Mouse (Mus musculus): ENCODE results near the gene Eid2. TPM values are rescaled to one million over a fixed set of nuclear protein-coding genes. Genes with fewer than 3 reads are reported as not detected.

The Eid2 gene
- polyA plus RNA-seq, 1 experiment: 17.2 TPM

- TF ChIP-seq POLR2A (IDR thresholded peaks at IDR 0.05; ENCODE audit: insufficient read depth, low read length) (no peak), CTCF (IDR thresholded peaks at IDR 0.05; ENCODE audit: low read depth, low read length) (no peak), EP300 (IDR thresholded peaks at IDR 0.05; ENCODE audit: insufficient read depth, low read depth, low read length) (no peak)
- H3K36me3 ChIP-seq (ENCODE audit: control insufficient read depth, insufficient read depth, low read length, poor library complexity, severe bottlenecking): peaks cover 40% of the 10 kb centered on the region
- H3K9ac ChIP-seq (ENCODE audit: low read depth, poor library complexity, severe bottlenecking): peak overlapping the region; percentile 83
- H3K9me3 ChIP-seq (replicated peaks; ENCODE audit: control insufficient read depth, insufficient read depth, low read length, poor library complexity, severe bottlenecking): no peaks in the 10 kb centered on the region
- peaks cover 2% of the 10 kb centered on the region for H3K4me1 ChIP-seq (ENCODE audit: control insufficient read depth, insufficient read depth, low read length)
- no peak overlapping the region for H3K27ac ChIP-seq (ENCODE audit: insufficient read depth, low read length)
- peak overlapping the region; percentile 94 for H3K4me3 ChIP-seq (ENCODE audit: low read depth, low read length)
- no peaks in the 10 kb centered on the region for H3K27me3 ChIP-seq (ENCODE audit: control insufficient read depth, insufficient read depth, low read length, poor library complexity, severe bottlenecking)
These were observed 43.7 kb downstream of the Eid2 start for GRCm38 (mm10) chr7:28311151-28311925.

GRCm38 (mm10) chr7:28311926-28312543 lies 44.4 kb downstream of the Eid2 start, which contains the start of gene Timm50:
Gene Timm50, minus strand, starts transcription at chr7:28312072.
- H3K9me3 ChIP-seq (replicated peaks; ENCODE audit: control insufficient read depth, insufficient read depth, low read length, poor library complexity, severe bottlenecking): no peaks in the 10 kb centered on the region
- TF ChIP-seq EP300 (IDR thresholded peaks at IDR 0.05; ENCODE audit: insufficient read depth, low read depth, low read length) (0 out of 2 replicates have a peak, but pooled peaks have one; percentile 44), POLR2A (IDR thresholded peaks at IDR 0.05; ENCODE audit: insufficient read depth, low read length) (no peak)
- H3K27me3 ChIP-seq (ENCODE audit: control insufficient read depth, insufficient read depth, low read length, poor library complexity, severe bottlenecking): no peaks in the 10 kb centered on the region
- peaks cover 39% of the 10 kb centered on the region for H3K36me3 ChIP-seq (ENCODE audit: control insufficient read depth, insufficient read depth, low read length, poor library complexity, severe bottlenecking)
- H3K9ac ChIP-seq (ENCODE audit: low read depth, poor library complexity, severe bottlenecking): peak within 1 kb of the TSS; percentile 83
- no peak within 1 kb of the TSS for H3K27ac ChIP-seq (ENCODE audit: insufficient read depth, low read length)
- H3K4me3 ChIP-seq (ENCODE audit: low read depth, low read length): peak within 1 kb of the TSS; percentile 94
- peaks cover 2% of the 10 kb centered on the region for H3K4me1 ChIP-seq (ENCODE audit: control insufficient read depth, insufficient read depth, low read length)

DNA sequence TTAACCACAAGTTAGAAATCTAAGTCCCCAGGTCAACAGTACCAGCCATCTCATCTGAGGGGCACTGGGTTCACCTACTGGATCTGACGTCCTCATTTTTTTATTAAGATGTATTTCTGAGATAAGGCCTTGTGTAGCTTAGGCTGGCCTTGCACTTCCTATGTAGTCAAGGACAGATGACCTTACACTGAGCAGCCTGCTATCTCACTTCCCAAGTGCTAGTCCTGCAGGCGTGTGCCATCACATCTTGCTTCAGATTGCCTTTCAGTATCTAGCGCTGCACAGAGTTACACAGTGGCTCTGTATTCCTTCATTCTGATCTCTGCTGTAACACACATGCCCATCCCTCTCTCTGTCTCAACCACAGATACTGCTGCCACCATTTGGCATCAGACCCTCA lies 50.4 kb downstream of the Eid2 start:
- Histone ChIP-seq H3K4me3 (ENCODE audit: low read depth, low read length) (no peak overlapping the region), H3K9me3 (replicated peaks; ENCODE audit: control insufficient read depth, insufficient read depth, low read length, poor library complexity, severe bottlenecking) (no peaks in the 10 kb centered on the region), H3K27ac (ENCODE audit: insufficient read depth, low read length) (no peak overlapping the region), H3K36me3 (ENCODE audit: control insufficient read depth, insufficient read depth, low read length, poor library complexity, severe bottlenecking) (peaks cover 61% of the 10 kb centered on the region), H3K4me1 (ENCODE audit: control insufficient read depth, insufficient read depth, low read length) (no peaks in the 10 kb centered on the region), H3K9ac (ENCODE audit: low read depth, poor library complexity, severe bottlenecking) (no peak overlapping the region), H3K27me3 (ENCODE audit: control insufficient read depth, insufficient read depth, low read length, poor library complexity, severe bottlenecking) (no peaks in the 10 kb centered on the region)
- TF ChIP-seq EP300 (IDR thresholded peaks at IDR 0.05; ENCODE audit: insufficient read depth, low read depth, low read length): no peak
- TF ChIP-seq POLR2A (IDR thresholded peaks at IDR 0.05; ENCODE audit: insufficient read depth, low read length): no peak
- no peak for TF ChIP-seq CTCF (IDR thresholded peaks at IDR 0.05; ENCODE audit: low read depth, low read length)

- no peaks in the 10 kb centered on the region for H3K27me3 ChIP-seq (ENCODE audit: control insufficient read depth, insufficient read depth, low read length, poor library complexity, severe bottlenecking)
- H3K9ac ChIP-seq (ENCODE audit: low read depth, poor library complexity, severe bottlenecking): no peak overlapping the region
- no peaks in the 10 kb centered on the region for H3K9me3 ChIP-seq (replicated peaks; ENCODE audit: control insufficient read depth, insufficient read depth, low read length, poor library complexity, severe bottlenecking)
- H3K27ac ChIP-seq (ENCODE audit: insufficient read depth, low read length): no peak overlapping the region
- no peaks in the 10 kb centered on the region for H3K4me1 ChIP-seq (ENCODE audit: control insufficient read depth, insufficient read depth, low read length)
- no peak for TF ChIP-seq POLR2A (IDR thresholded peaks at IDR 0.05; ENCODE audit: insufficient read depth, low read length)
- TF ChIP-seq CTCF (IDR thresholded peaks at IDR 0.05; ENCODE audit: low read depth, low read length): no peak
- no peak for TF ChIP-seq EP300 (IDR thresholded peaks at IDR 0.05; ENCODE audit: insufficient read depth, low read depth, low read length)
- H3K4me3 ChIP-seq (ENCODE audit: low read depth, low read length): no peak overlapping the region
- peaks cover 66% of the 10 kb centered on the region for H3K36me3 ChIP-seq (ENCODE audit: control insufficient read depth, insufficient read depth, low read length, poor library complexity, severe bottlenecking)
These were observed 51.0 kb downstream of the Eid2 start for GRCm38 (mm10) chr7:28318714-28319113.

Other genes starting within 250 kb of the Eid2 start
- gene Psmc4, start 217.8 kb upstream of the Eid2 start, polyA plus RNA-seq (2011; ENCODE audit: insufficient read depth, insufficient read length, low read depth, missing spikeins): 134 and 143 TPM in 2 replicates
- 0.84 and 1.2 TPM in 2 replicates for gene Fcgbp, start 196.6 kb upstream of the Eid2 start, polyA plus RNA-seq (2011; ENCODE audit: insufficient read depth, insufficient read length, low read depth, missing spikeins)
- gene 9530053A07Rik, start 138.4 kb upstream of the Eid2 start, polyA plus RNA-seq (2011; ENCODE audit: insufficient read depth, insufficient read length, low read depth, missing spikeins): 0.13 TPM in 1 of 2 replicates, not detected in the other
- 441 and 480 TPM in 2 replicates for gene Fbl, start 98.2 kb upstream of the Eid2 start, polyA plus RNA-seq (2011; ENCODE audit: insufficient read depth, insufficient read length, low read depth, missing spikeins)
- 9.2 and 9.5 TPM in 2 replicates for gene Dyrk1b, start 88.4 kb upstream of the Eid2 start, polyA plus RNA-seq (2011; ENCODE audit: insufficient read depth, insufficient read length, low read depth, missing spikeins)
- 8.5 and 8.8 TPM in 2 replicates for gene Eid2b, start 9.9 kb downstream of the Eid2 start, polyA plus RNA-seq (2011; ENCODE audit: insufficient read depth, insufficient read length, low read depth, missing spikeins)
- gene Selenov, start 23.3 kb downstream of the Eid2 start, polyA plus RNA-seq (2011; ENCODE audit: insufficient read depth, insufficient read length, low read depth, missing spikeins): 0.70 and 3.2 TPM in 2 replicates
- 9.5 and 10.5 TPM in 2 replicates for gene Dll3, start 34.4 kb downstream of the Eid2 start, polyA plus RNA-seq (2011; ENCODE audit: insufficient read depth, insufficient read length, low read depth, missing spikeins)
- gene Timm50, start 44.2 kb downstream of the Eid2 start, polyA plus RNA-seq (2011; ENCODE audit: insufficient read depth, insufficient read length, low read depth, missing spikeins): 70.5 and 76.4 TPM in 2 replicates
- 98.4 and 101 TPM in 2 replicates for gene Supt5, start 70.9 kb downstream of the Eid2 start, polyA plus RNA-seq (2011; ENCODE audit: insufficient read depth, insufficient read length, low read depth, missing spikeins)
- 1,972 and 2,086 TPM in 2 replicates for gene Rps16, start 82.8 kb downstream of the Eid2 start, polyA plus RNA-seq (2011; ENCODE audit: insufficient read depth, insufficient read length, low read depth, missing spikeins)
- 85.5 and 90.1 TPM in 2 replicates for gene Plekhg2, start 104.7 kb downstream of the Eid2 start, polyA plus RNA-seq (2011; ENCODE audit: insufficient read depth, insufficient read length, low read depth, missing spikeins)
- 25.7 and 26.0 TPM in 2 replicates for gene Zfp36, start 112.4 kb downstream of the Eid2 start, polyA plus RNA-seq (2011; ENCODE audit: insufficient read depth, insufficient read length, low read depth, missing spikeins)
- gene Med29, start 124.8 kb downstream of the Eid2 start, polyA plus RNA-seq (2011; ENCODE audit: insufficient read depth, insufficient read length, low read depth, missing spikeins): 16.6 and 18.1 TPM in 2 replicates
- gene Paf1, start 125.1 kb downstream of the Eid2 start, polyA plus RNA-seq (2011; ENCODE audit: insufficient read depth, insufficient read length, low read depth, missing spikeins): 88.7 and 96.2 TPM in 2 replicates
- 37.6 and 45.2 TPM in 2 replicates for gene Gmfg, start 169.6 kb downstream of the Eid2 start, polyA plus RNA-seq (2011; ENCODE audit: insufficient read depth, insufficient read length, low read depth, missing spikeins)
- 14.6 and 21.9 TPM in 2 replicates for gene Lrfn1, start 184.1 kb downstream of the Eid2 start, polyA plus RNA-seq (2011; ENCODE audit: insufficient read depth, insufficient read length, low read depth, missing spikeins)
- gene Ifnl2, start 242.6 kb downstream of the Eid2 start, polyA plus RNA-seq (2011; ENCODE audit: insufficient read depth, insufficient read length, low read depth, missing spikeins): not detected in 2 replicates